Mouse (Mus musculus) hindbrain, embryonic 12.5 days (tissue): ENCODE data around the gene Marveld2. TPM values are rescaled to one million over a fixed set of nuclear protein-coding genes. Genes with fewer than 3 reads are reported as not detected.

Experiments
- ATAC-seq: fragments of 200-750 bp; cut with Nextera tagmentation; 2 replicates; pipeline ENCODE4 v1.8.0; 2017; ENCODE audit warnings: moderate TSS enrichment; ENCODE audit not compliant: low FRiP score
- H3K27ac ChIP-seq: fragments of 300-500 bp; sonication (generic); 2 replicates; pipeline ENCODE4 v1.5.1; 2016; ENCODE audit warnings: mild to moderate bottlenecking
- H3K27me3 ChIP-seq: fragments of 300-500 bp; sonication (generic); 2 replicates; pipeline ENCODE4 v1.6.1; 2016; ENCODE audit warnings: mild to moderate bottlenecking
- H3K36me3 ChIP-seq: fragments of 300-500 bp; sonication (generic); 2 replicates; pipeline ENCODE4 v1.6.1; 2016; ENCODE audit warnings: mild to moderate bottlenecking
- H3K4me1 ChIP-seq: fragments of 300-500 bp; sonication (generic); 2 replicates; pipeline ENCODE4 v1.6.1; 2016
- H3K4me2 ChIP-seq: fragments of 300-500 bp; sonication (generic); replicated peaks from 2 replicates; pipeline ENCODE4 v1.6.1; 2016; ENCODE audit warnings: mild to moderate bottlenecking
- H3K4me3 ChIP-seq: fragments of 300-500 bp; sonication (generic); 2 replicates; pipeline ENCODE4 v1.5.1; 2016; ENCODE audit warnings: mild to moderate bottlenecking
- H3K9ac ChIP-seq: fragments of 300-500 bp; sonication (generic); 2 replicates; pipeline ENCODE4 v1.6.1; 2016; ENCODE audit warnings: mild to moderate bottlenecking, moderate library complexity
- H3K9me3 ChIP-seq: fragments of 300-500 bp; sonication (generic); replicated peaks from 2 replicates; pipeline ENCODE4 v1.6.1; 2016; ENCODE audit warnings: mild to moderate bottlenecking
- WGBS: fragments of 180-500 bp; shearing (Covaris S2); methylation state at CpG from one replicate; pipeline ENCODE4 v1.1.7; 2016; 5-methylcytosine and 5-hydroxymethylcytosine counted together
- polyA plus RNA-seq: library from polyadenylated mRNA; unstranded; fragments of >200 nt; fragmentation: Nextera tagmentation; extraction: Ambion mirVana; gene quantifications from 2 replicates; pipeline ENCODE4 v1.2.1, GENCODE M21; 2016

The Marveld2 gene
- polyA plus RNA-seq, 1 experiment from 2014 or later: 4.2 TPM

- no peak overlapping the region for H3K27ac ChIP-seq
- H3K4me2 ChIP-seq: no peak overlapping the region
- peaks cover 8% of the 10 kb centered on the region; the same call in 1 of the 2 replicates for H3K36me3 ChIP-seq
- peaks cover 25% of the 10 kb centered on the region for H3K27me3 ChIP-seq
- H3K4me3 ChIP-seq: no peak overlapping the region
- WGBS: 56% methylated on average over 2 of the region's 2 CpGs
- H3K9ac ChIP-seq: no peak overlapping the region
- ATAC-seq: no peak
- peaks cover 2% of the 10 kb centered on the region for H3K9me3 ChIP-seq
- H3K4me1 ChIP-seq: peaks cover 8% of the 10 kb centered on the region; the same call in 1 of the 2 replicates
These were observed 3.9 kb downstream of the Marveld2 start for GRCm38 (mm10) chr13:100612903-100613302.

DNA sequence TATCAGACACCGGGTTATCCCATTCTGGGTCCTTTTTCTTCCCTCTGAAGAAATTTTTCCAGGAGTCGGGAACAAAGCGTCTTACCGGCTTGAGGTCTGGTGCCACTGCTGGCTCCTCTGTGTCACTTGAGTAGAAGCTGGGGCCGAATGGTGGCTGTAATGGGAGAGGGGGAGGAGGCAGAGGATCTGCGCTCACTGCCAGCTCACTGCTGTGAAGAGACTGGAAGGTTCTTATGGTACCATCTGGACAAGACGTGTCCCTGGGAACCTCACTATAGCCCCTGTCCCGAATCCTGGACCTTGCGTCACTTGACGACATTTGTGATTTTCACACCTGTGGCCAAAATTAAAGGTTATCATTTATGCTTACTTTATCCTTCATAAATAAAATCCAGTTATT is 4.5 kb downstream of the Marveld2 start:
- Histone ChIP-seq H3K9ac (no peak overlapping the region), H3K9me3 (peaks cover 6% of the 10 kb centered on the region), H3K36me3 (0 out of 2 replicates have a peak, but pooled peaks cover 5% of the 10 kb centered on the region), H3K4me3 (no peak overlapping the region), H3K4me2 (no peak overlapping the region), H3K27ac (no peak overlapping the region), H3K27me3 (peaks cover 18% of the 10 kb centered on the region), H3K4me1 (peaks cover 8% of the 10 kb centered on the region; the same call in 1 of the 2 replicates)
- ATAC-seq: no peak
- WGBS: 93% methylated on average over 10 of the region's 10 CpGs

GRCm38 (mm10) chr13:100611266-100611665 is 5.5 kb downstream of the Marveld2 start:
- H3K4me3 ChIP-seq: no peak overlapping the region
- H3K27ac ChIP-seq: no peak overlapping the region
- H3K4me1 ChIP-seq: 0 out of 2 replicates have a peak, but pooled peaks cover 2% of the 10 kb centered on the region
- H3K9me3 ChIP-seq: peaks cover 6% of the 10 kb centered on the region
- WGBS: 95% methylated on average over 13 of the region's 13 CpGs
- H3K27me3 ChIP-seq: peaks cover 11% of the 10 kb centered on the region
- H3K36me3 ChIP-seq: 0 out of 2 replicates have a peak, but pooled peaks cover 5% of the 10 kb centered on the region
- no peak for ATAC-seq
- H3K9ac ChIP-seq: no peak overlapping the region
- no peak overlapping the region for H3K4me2 ChIP-seq

GRCm38 (mm10) chr13:100607756-100608155 is 9.0 kb downstream of the Marveld2 start:
- ATAC-seq: no peak
- WGBS: 86% methylated on average over 8 of the region's 8 CpGs
- H3K9me3 ChIP-seq: peaks cover 6% of the 10 kb centered on the region
- H3K4me3 ChIP-seq: no peak overlapping the region
- H3K9ac ChIP-seq: no peak overlapping the region
- H3K4me2 ChIP-seq: no peak overlapping the region
- 0 out of 2 replicates have a peak, but pooled peaks cover 5% of the 10 kb centered on the region for H3K36me3 ChIP-seq
- H3K27me3 ChIP-seq: no peaks in the 10 kb centered on the region
- no peaks in the 10 kb centered on the region for H3K4me1 ChIP-seq
- H3K27ac ChIP-seq: no peak overlapping the region

- H3K9me3 ChIP-seq: peaks cover 6% of the 10 kb centered on the region
- ATAC-seq: no peak
- no peaks in the 10 kb centered on the region for H3K4me1 ChIP-seq
- H3K4me2 ChIP-seq: no peak overlapping the region
- 62% methylated on average over 1 of the region's 1 CpGs for WGBS
- H3K36me3 ChIP-seq: no peaks in the 10 kb centered on the region
- H3K4me3 ChIP-seq: no peak overlapping the region
- no peak overlapping the region for H3K27ac ChIP-seq
- no peaks in the 10 kb centered on the region for H3K27me3 ChIP-seq
- H3K9ac ChIP-seq: no peak overlapping the region
These were observed 10.9 kb downstream of the Marveld2 start for GRCm38 (mm10) chr13:100605845-100606244.

DNA sequence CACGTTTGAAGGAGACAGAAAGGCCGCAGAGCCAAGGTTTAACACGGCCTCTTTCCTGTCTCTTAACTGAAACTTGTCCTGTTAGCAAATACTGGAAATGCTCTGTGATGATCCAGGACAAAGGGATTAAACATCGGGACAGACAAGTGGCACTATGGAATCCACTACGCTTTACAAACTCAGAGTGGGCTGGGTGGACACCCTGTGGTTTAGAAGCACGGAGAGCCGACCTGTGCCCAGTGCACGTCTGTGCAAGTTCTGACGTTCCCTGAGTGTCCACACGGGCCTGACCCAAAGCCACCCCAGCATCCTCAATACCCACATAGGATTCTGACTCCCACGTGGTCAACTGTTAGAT is 13.1 kb downstream of the Marveld2 start:
- 88% methylated on average over 11 of the region's 11 CpGs for whole genome bisulfite sequencing
- Histone ChIP-seq H3K4me1 (no peaks in the 10 kb centered on the region), H3K9me3 (peaks cover 6% of the 10 kb centered on the region), H3K4me3 (no peak overlapping the region), H3K27ac (no peak overlapping the region), H3K36me3 (no peaks in the 10 kb centered on the region), H3K4me2 (no peak overlapping the region), H3K27me3 (no peaks in the 10 kb centered on the region), H3K9ac (no peak overlapping the region)
- ATAC-seq: no peak

DNA sequence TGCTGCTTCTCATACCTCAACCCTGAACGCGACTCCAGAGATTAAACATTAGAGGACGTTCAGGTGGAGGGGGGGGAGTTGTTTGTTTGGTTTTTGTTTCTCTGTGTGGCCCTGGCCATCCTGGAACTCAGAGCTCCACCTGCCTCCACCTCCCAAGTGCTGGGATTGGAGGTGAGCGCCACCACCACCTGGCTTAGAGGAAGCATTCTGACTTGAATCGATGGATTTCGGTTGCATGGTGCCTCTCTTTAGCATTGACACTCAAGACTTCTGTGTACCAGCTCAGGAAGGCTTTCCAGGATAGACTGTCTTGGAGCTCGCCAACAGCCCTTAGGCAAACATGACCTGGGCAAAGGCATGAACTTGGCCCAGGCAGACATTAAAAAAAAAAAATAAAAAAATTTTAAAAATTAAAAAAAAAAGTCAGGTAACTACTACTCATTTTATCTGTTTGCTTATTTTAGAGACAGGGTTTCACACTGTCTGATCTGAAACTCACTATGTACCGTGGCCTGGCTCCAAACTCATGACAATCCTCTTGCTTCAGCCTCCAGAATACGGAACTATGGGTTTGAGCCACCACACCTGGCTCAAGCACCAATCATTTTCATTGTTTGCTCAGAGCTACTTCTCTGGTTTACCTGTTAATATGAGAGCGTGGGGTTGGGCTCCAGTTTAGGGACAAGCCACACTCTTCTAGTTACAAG is 13.6 kb downstream of the Marveld2 start:
- Histone ChIP-seq H3K36me3 (no peaks in the 10 kb centered on the region), H3K4me3 (no peak overlapping the region), H3K4me2 (no peak overlapping the region), H3K27me3 (no peaks in the 10 kb centered on the region), H3K9me3 (peaks cover 6% of the 10 kb centered on the region), H3K9ac (no peak overlapping the region), H3K27ac (no peak overlapping the region), H3K4me1 (no peaks in the 10 kb centered on the region)
- WGBS: 88% methylated on average over 10 of the region's 10 CpGs
- ATAC-seq: no peak

- no peak overlapping the region for H3K27ac ChIP-seq
- no peaks in the 10 kb centered on the region for H3K9me3 ChIP-seq
- no peaks in the 10 kb centered on the region for H3K4me1 ChIP-seq
- no peaks in the 10 kb centered on the region for H3K27me3 ChIP-seq
- H3K4me3 ChIP-seq: no peak overlapping the region
- H3K9ac ChIP-seq: no peak overlapping the region
- H3K36me3 ChIP-seq: no peaks in the 10 kb centered on the region
- no peak overlapping the region for H3K4me2 ChIP-seq
- ATAC-seq: no peak
- WGBS: 59% methylated on average over 5 of the region's 5 CpGs
These were observed 14.4 kb downstream of the Marveld2 start for GRCm38 (mm10) chr13:100602239-100602902.

GRCm38 (mm10) chr13:100601034-100601433 is 15.7 kb downstream of the Marveld2 start:
- ATAC-seq: no peak
- 71% methylated on average over 8 of the region's 8 CpGs for WGBS
- Histone ChIP-seq H3K36me3 (no peaks in the 10 kb centered on the region), H3K4me3 (no peak overlapping the region), H3K27me3 (no peaks in the 10 kb centered on the region), H3K9ac (no peak overlapping the region), H3K9me3 (no peaks in the 10 kb centered on the region), H3K27ac (no peak overlapping the region), H3K4me1 (no peaks in the 10 kb centered on the region), H3K4me2 (no peak overlapping the region)

GRCm38 (mm10) chr13:100600317-100600716 is 16.5 kb downstream of the Marveld2 start:
- ATAC-seq: no peak
- H3K9ac ChIP-seq: no peak overlapping the region
- no peaks in the 10 kb centered on the region for H3K36me3 ChIP-seq
- WGBS: 81% methylated on average over 12 of the region's 12 CpGs
- H3K4me1 ChIP-seq: no peaks in the 10 kb centered on the region
- no peak overlapping the region for H3K4me2 ChIP-seq
- H3K27ac ChIP-seq: no peak overlapping the region
- no peak overlapping the region for H3K4me3 ChIP-seq
- H3K27me3 ChIP-seq: no peaks in the 10 kb centered on the region
- no peaks in the 10 kb centered on the region for H3K9me3 ChIP-seq

DNA sequence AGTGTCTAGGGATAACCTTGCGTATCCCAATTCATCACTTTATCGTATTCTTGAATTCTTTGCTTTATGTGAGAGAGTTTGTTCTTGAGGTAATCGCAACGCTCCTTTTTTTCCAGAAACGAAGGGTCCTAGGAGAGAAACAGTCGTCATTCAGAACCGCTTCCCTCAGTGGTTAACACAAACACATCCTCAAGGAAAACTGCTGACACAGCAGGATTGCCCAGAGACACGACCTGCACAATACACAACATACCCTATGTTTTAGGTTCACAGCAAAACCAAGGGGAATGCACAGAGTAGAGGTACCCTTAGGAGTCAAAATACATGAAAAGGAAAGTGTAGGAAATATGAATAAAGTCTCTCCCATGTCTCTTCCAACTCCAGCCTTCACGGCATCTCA is 19.5 kb downstream of the Marveld2 start:
- Histone ChIP-seq H3K9me3 (no peaks in the 10 kb centered on the region), H3K27ac (no peak overlapping the region), H3K4me1 (no peaks in the 10 kb centered on the region), H3K9ac (no peak overlapping the region), H3K4me2 (no peak overlapping the region), H3K36me3 (no peaks in the 10 kb centered on the region), H3K27me3 (no peaks in the 10 kb centered on the region), H3K4me3 (no peak overlapping the region)
- 73% methylated on average over 9 of the region's 9 CpGs for WGBS
- no peak for ATAC-seq

DNA sequence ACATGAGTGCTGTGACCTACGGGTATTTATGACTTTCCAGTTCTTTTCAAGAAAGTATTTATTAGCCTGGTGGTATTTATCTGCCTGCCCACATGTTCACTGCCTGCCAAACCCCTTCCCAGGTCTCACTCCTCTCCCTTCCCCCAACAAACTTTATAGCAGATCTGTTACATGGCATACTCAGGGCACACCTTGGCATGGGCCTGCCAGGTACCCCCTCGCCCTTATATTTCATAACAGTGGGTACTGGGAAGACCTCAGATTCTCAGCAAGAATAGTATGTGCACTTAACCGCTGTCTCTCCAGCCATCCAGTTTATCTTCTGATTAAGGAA is 21.3 kb downstream of the Marveld2 start:
- Histone ChIP-seq H3K4me1 (no peaks in the 10 kb centered on the region), H3K9me3 (no peaks in the 10 kb centered on the region), H3K4me3 (no peak overlapping the region), H3K27ac (no peak overlapping the region), H3K4me2 (no peak overlapping the region), H3K36me3 (no peaks in the 10 kb centered on the region), H3K27me3 (no peaks in the 10 kb centered on the region), H3K9ac (no peak overlapping the region)
- WGBS: 88% methylated on average over 3 of the region's 3 CpGs
- ATAC-seq: no peak
